Mouse (Mus musculus) lung, postnatal 10 days (tissue): ENCODE results near the gene Adtrp.

ENCODE experiments used
- DNase-seq: peaks from one replicate; pipeline ENCODE4 v3.0.0; 2021

Adtrp gene

GRCm38 (mm10) chr13:41827581-41827980 is 19.9 kb downstream of the Adtrp start:
- no peak for DNase-seq

GRCm38 (mm10) chr13:41825379-41825966 is 22.0 kb downstream of the Adtrp start:
- DNase-seq: no peak

- no peak for DNase-seq
Measured at GRCm38 (mm10) chr13:41823077-41823476, 24.4 kb downstream of the Adtrp start.

GRCm38 (mm10) chr13:41822617-41823016 is 24.9 kb downstream of the Adtrp start:
- DNase-seq: no peak

- no peak for DNase-seq
Measured at GRCm38 (mm10) chr13:41822091-41822490, 25.4 kb downstream of the Adtrp start.

- no peak for DNase-seq
Measured at GRCm38 (mm10) chr13:41820947-41821346, 26.5 kb downstream of the Adtrp start.

GRCm38 (mm10) chr13:41819918-41820317 is 27.6 kb downstream of the Adtrp start:
- no peak for DNase-seq

GRCm38 (mm10) chr13:41819484-41819883 is 28.0 kb downstream of the Adtrp start:
- no peak for DNase-seq

GRCm38 (mm10) chr13:41817583-41817982 is 29.9 kb downstream of the Adtrp start:
- DNase-seq: peak; percentile 24

GRCm38 (mm10) chr13:41816643-41817042 is 30.8 kb downstream of the Adtrp start:
- DNase-seq: no peak

- no peak for DNase-seq
Measured at GRCm38 (mm10) chr13:41810776-41811175, 36.7 kb downstream of the Adtrp start.

- DNase-seq: no peak
Measured at GRCm38 (mm10) chr13:41807815-41808214, 39.7 kb downstream of the Adtrp start.

GRCm38 (mm10) chr13:41807300-41807699 is 40.2 kb downstream of the Adtrp start:
- DNase-seq: no peak

GRCm38 (mm10) chr13:41805138-41805820 is 42.2 kb downstream of the Adtrp start:
- no peak for DNase-seq

GRCm38 (mm10) chr13:41803656-41804265 is 43.7 kb downstream of the Adtrp start:
- DNase-seq: no peak

GRCm38 (mm10) chr13:41801177-41801636 is 46.3 kb downstream of the Adtrp start:
- DNase-seq: peak; percentile 16

- no peak for DNase-seq
Measured at GRCm38 (mm10) chr13:41792849-41793248, 54.6 kb downstream of the Adtrp start.

- DNase-seq: no peak
Measured at GRCm38 (mm10) chr13:41787863-41788536, 59.5 kb downstream of the Adtrp start.

GRCm38 (mm10) chr13:41786640-41787039 is 60.8 kb downstream of the Adtrp start:
- DNase-seq: no peak

- no peak for DNase-seq
Measured at GRCm38 (mm10) chr13:41784889-41785701, 62.4 kb downstream of the Adtrp start.

- no peak for DNase-seq
Measured at GRCm38 (mm10) chr13:41780296-41780695, 67.2 kb downstream of the Adtrp start.

- DNase-seq: no peak
Measured at GRCm38 (mm10) chr13:41779603-41780180, 67.8 kb downstream of the Adtrp start.
